Mouse (Mus musculus) kidney, postnatal 14 days (tissue): Measurements from ENCODE around the gene Fam214a.

ENCODE experiments used
- DNase-seq: peaks from one replicate; pipeline ENCODE4 v3.0.0; 2022; ENCODE audit warnings: mixed read lengths

Gene Fam214a

DNA sequence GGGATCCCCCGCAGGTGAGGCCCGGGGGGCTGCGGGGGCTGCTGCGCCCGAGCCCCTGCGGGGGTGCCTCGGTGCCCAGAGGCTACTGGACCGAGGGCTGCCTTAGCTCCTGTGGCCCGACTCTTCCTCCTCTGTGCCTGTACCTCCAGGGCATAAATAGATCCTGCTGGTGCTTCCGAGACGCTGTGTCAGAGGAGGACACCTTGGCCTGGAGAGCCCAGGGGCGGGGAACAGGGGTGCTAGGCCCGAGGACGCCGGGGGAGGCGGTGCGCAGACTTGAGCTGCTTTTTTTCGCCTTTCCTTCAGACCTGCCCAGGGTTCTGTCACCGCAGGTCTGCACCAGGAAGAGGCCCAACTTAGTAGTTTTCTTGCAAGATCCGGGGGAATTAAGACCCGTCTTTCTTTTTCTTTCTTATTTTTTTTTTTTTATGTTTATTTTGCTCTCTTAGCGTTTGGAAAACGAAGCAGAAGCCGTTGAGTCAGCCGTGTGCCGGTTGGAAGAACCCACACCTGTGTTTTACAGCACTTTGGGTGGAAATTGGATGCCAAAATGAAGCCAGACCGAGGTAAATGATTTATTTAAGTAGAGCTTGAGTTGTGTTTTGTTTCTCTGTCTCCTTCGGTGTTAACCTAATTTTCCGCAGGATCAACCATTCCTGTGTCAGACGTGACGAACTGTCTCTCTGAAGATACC, 728 bp downstream of the Fam214a start:
- DNase-seq: peak; percentile 80

DNA sequence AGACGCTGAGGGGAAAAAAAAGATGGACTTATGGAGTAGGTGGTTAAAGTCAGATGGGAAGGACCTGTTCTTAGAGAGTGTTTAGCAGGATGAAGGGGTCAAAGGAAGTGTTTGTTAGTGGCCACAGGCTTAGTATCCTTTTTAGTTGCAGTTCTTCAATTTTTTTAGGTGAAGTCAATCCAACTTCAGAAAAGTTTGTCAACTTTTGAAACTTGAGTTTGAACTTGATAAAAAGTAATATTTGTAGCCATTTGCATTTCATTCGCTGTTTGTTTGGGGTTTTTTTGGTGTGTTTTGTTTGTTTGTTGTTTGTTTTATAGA, 1.2 kb downstream of the Fam214a start:
- no peak for DNase-seq

DNA sequence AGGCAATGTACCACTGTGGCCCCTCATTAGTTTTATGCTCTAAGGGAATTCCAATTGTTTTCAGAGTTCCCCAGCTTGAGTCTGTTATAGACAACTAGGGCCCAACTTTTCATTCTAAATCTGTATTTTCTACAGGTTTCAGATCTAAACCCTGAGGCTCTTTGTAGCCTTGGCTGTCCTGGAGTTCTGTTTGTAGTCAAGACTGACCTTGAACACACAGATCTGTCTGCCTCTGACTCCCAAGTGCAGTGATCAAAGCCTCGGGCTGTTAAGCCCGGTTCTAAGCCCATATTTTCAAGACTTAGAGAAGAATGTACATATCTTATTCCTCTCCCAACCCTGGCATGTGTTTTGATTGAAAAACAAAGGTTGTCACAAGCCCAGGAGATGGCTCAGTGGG, 1.7 kb downstream of the Fam214a start:
- no peak for DNase-seq

DNA sequence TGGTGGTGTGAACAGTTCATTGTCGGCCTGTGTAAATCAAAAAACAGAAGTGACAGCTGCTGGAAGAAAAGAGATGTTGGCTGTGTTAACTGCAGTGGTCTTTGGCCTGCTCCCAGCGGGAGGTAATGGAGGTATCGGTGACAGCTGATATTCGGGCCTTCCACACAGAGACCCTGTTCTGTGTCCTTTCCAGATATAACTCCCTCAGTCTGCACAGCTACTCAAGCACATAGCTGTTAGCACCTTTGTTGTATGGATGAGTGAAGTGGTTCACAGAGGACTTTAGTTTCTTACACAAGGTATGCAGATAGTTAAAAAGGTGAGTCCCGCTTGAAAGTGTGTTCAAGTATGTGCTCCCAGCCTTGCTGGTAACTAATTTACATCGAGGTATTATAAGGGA, 7.9 kb downstream of the Fam214a start:
- DNase-seq: no peak

DNA sequence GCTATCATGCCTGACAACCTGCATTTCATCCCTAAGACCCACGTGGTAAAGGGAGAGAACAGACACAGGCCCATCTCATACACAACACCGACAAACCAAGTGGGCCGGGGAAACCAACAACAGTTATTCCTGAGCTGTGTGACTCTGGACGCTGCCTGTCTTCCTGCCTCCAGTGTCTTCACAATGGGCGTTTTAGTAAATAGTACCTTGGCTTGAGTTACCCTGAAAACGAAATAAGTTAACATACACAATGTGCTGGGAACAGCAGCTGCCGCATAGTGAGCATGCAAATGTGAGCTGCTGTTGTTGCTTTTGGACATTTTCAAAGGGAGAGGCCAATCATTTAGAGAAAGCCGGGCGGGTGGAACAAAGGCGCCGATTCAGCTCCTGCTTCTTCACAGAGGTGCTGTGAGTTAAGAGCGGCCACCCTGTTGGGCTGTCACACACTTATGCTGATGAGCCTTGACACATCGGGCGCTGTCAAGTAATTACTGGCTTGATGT, 8.4 kb downstream of the Fam214a start:
- DNase-seq: no peak

DNA sequence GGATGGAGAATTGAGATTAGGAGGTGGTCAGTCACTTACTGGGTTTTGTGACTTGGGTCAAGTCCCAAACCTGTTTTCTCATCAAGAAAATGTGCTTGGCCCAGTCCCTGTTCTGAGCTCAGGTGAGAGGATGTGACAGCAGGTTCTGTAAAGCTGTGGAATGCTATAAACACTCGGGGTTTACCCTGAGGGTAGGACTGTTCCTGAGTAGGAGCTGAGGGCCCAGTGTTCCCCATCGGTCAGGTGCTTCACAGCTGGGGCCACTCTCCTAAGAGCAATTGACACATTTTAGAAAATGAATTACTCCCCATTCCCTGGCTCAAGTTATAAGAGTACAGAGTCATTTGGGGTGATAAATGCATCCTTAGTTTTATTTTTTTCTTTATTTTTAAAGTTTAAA, 11.3 kb downstream of the Fam214a start:
- no peak for DNase-seq

DNA sequence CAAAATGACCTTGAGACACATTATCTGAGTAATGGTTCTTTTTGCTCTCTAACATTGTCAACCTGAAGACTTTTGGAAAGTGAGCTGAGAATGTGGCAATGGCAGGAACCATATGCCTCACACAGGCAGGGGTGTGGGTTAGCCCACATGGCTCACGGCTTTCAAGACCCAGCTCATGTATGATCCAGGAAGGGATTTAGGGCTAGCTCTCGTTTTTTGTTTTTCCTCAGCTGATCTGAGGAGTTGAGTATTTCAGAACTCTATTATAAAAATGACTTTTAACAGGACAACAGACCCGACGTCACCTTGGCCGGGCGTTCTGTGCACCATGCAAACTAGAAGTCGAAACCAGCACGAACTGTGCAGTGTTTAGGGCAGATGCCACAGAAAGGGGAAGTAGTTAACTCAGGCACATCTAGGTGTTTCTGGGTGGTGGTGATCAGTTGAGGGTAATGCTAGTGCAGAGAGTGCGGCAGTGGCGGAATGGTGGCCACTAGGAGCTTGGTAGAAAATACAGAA, 12.2 kb downstream of the Fam214a start:
- DNase-seq: no peak

DNA sequence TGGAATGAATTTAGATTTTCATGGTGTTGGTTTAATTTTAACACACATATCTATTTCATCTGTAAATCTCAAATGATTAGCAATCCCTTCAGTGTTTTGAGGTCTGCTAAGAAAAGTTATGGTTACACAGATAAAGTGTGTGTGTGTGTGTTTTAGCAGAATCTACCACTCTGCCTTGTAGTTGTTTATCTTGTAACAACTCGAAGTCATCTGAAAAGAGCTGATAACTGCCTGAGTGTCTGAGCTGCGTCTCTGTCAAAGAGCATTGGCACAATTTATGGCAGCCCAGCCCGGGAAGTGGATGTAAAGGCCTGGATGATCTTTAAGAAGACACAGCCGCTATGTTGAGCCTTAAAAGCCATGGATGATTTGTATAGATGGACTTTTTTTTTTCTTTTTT, 13.5 kb downstream of the Fam214a start:
- DNase-seq: no peak

DNA sequence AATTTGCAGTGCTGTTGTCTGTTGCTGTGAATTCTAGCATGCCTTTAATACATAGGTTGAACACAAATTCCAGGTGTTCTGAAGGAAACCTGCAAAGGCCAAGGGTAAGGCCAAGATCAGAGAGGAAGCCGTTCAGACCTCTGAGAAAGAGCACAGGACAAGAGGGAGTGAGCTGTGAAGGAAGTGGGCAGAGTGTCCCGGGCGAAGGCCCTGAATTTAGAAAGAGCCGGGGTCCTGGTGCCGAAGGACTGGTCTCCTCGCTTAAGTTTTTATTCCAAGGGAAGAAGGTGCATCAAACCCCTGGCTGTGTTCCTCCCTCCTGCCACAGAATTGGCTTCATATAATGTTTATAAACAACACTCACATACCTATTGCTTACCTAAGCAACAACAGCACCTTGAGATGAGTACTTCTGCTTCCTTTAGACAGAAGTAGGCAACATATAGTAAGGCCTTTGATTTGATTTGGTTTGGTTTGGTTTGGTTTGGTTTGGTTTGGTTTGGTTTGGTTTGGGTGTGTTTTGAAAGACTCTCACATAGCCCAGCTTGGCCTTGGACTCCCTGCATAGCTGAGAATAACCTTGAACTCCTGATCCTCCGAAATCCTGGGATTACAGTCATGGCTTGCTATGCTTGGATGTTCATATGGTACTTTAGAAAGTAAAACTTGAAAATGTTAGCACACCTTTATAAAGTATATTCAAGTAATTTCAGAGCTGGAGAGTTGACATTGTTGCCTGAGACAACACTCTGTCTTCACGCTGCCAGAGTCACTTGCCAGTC, 16.2 kb downstream of the Fam214a start:
- DNase-seq: no peak

DNA sequence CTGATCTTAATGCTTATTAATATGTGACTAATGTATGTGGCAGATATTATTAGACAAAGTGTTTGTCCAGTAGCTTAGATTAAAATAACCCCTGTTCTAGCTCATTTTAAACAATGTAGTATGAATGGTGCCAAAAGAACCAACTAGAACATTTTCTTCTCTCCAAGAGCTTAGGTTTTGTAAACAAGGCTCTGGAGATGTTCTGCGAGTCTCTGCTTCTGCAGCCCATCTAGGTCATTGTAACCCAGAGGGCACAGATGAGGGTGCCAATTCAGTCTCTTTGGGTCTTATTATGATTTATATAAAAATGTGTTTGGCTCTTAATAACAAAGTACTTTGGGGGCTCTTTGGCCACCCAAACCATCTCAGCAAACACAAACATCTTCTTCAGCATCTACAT, 17.9 kb downstream of the Fam214a start:
- DNase-seq: no peak

DNA sequence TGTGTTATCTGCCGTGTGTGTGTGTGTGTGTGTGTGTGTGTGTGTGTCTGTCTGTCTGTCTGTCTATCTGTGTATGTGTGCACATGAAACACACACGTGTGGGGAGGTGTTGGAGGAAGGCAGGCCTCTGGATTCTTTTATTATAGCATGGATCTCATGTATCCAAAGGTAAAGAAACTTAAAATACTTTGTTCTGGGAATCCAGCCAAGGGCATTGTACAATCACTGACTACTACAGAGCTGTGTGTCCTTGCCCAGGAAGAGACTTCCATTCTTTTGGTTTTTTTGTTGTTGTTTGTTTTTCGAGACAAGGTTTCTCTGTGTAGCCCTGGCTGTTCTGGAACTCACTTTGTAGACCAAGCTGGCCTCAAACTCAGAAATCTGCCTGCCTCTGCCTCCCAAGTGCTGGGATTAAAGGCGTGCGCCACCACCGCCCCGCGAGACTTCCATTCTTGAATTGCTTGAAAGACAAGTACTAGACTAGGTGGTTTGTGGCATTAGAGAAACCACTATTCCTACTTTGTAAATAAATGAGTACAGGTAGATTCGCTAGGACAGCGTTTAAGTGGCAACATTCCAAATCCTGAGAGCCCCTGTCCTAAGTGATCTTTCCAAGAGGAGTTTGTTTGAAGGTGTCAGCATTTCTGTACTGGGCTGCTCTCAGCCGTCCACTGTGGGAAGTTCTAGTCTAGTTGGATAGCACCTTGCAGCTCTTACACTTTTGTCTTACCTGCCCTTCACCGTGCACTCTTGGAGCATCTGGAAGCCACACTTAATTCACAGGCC, 18.7 kb downstream of the Fam214a start:
- peak; percentile 50 for DNase-seq

DNA sequence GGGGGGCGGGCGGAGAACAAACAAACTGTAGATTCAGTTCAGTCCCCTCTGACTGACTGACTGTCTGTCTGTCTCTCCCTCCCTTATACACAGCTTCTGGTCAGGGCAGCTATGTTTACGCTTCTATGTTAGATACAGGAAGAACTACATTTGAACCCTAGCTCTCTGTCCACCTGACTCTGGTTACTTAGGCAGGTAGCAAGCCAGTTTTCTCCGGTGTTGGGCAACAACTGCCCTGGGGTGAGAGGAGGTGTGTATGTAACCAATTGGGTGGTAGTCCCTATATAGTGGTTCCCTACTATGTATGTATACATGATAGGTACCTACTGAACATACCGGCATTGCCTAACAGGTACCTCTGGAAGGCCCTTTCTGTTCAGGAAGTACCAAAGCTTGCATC, 20.1 kb downstream of the Fam214a start:
- DNase-seq: no peak

DNA sequence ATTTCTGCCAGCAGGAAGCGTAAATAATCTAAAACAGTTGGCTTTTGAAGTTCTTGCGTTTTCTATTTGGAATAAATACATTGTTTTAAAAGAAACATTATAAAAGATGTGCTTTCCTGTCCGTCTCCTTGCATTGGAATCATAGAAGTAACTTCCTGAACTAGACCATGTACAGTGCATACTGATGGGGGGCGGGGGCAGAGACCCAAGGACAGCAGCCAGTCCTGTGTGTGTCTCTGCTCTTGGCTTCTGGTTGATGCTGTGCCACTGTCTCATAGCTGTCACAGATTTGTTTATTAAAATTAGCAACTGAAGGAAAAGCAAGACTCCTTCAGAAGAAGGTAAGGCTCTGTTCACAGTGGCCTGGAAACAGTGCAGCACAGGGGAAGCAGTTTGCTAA, 20.5 kb downstream of the Fam214a start:
- no peak for DNase-seq

DNA sequence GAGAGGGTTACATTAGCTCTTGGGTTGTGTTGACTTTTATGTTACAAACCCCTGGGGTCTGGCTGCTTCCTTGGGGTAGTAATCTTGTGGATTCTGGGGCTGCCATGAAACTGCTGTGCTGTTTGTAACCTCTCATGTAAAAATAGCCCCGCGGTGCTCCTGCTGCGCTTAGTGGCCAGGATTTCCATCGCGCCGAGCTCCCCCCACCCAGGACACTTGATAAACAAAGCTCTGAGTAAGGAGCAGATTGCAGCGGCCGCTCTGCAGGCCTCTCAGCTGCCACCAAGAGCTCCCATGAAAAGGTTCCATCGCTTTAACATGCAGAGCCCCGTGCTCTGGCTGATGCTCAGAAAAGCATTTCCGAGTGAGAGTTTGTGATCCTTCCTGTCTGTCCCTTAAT, 22.1 kb downstream of the Fam214a start:
- DNase-seq: peak; percentile 32

DNA sequence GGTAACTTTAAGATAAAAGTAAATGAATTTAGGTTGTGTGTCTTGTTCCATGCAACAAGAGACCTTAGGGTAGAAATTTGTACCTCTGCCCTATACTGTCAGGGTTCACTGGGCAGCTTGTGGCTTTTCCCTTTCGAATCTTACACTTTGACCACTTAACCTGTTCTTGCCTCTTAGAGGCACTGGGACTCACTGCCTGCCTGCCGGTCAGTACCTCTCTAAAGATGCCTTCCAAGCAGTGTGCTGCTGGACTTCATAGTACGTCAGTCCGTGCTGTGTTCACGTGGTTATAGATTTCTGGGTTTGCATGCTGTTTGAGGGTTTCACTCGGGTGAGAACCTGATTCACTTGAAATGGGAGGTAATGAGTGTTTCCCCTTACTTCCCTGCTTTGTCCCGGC, 22.7 kb downstream of the Fam214a start:
- peak; percentile 64 for DNase-seq

DNA sequence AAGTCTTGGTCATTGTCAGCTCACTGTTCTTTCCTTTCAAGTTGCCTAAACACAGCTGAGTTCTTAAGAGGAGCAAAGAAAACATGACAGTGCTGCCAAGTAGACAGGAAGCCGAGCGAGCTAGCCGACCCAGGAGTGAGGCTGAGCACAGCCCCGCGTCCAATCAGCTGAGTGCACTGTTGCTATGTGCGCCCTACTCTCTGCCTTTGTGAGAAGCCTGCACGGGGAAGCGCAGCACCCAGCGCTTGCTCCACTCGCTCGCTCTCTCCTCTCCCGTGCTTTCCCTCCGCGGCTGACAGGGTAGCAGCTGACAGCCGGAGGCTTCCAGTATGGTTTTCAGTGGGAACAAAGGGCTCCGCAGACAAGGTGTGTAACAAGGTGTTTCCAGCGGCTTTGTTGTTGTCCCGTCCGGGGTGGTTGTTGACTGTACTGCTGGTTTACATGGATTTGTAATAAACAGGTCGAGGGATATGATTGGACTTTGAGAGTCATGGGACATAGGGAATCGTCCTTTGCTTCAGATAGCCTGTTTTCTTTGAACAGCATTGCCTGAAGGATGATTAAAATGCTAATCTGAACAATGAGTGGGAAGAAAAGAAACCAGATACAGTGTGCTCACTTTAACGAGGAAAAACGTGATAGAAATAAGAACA, 23.4 kb downstream of the Fam214a start:
- DNase-seq: peak; percentile 93

DNA sequence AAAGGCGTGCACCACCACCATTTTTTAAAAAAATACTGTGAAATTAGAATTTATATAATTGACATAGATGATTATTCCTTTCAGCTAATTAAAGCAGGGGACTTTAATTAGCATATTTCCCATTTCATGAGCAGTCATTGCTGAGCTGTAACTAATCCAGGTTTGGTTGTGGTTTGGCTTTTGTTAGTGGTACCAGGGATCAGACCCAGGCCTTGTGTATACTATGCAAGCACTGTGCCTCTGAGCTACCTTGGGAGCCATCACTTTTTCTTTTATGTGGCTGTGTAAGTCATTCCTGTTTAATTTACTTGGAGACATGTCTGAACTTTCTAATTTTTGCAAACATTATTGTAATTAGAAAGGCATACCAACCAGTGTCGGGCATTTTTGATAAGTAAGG, 24.6 kb downstream of the Fam214a start:
- DNase-seq: no peak

DNA sequence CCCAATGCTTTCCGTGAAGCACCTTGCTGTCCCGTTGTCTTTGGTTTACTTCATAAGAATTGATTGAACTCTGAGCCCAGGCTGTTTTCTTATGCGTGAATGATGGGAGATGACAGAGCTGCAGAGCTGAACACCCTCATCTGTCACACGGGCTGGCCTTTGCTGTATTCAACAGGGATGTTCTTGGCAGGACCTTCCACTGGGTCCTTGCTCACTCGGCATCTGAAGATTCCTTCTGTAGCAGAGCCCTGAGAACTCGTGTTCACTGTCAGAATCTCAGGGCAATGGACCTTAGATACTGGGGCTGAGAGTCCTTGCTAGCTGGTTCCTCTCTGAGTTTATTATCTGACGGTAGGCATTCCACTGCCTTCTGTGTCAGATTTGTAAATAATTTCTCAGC, 25.3 kb downstream of the Fam214a start:
- peak; percentile 39 for DNase-seq

DNA sequence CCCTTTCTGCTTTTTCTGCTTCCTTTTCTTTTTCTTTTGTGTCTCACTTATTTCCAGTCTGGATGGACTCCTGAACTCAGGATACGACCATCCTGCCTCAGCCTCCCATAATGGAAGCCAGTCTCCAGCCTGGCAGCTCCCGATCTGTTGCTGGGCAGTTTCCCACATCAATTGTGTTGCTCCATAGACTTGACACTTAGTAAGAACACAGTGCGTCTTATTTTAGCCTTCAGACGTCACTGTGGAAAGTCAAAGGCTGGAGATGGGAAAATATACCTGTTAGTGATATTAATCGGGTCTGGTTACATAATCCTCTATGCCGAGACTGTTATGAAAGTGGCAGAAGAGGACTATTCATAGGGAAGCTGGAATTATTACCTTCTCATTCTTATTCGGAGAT, 26.2 kb downstream of the Fam214a start:
- DNase-seq: no peak

DNA sequence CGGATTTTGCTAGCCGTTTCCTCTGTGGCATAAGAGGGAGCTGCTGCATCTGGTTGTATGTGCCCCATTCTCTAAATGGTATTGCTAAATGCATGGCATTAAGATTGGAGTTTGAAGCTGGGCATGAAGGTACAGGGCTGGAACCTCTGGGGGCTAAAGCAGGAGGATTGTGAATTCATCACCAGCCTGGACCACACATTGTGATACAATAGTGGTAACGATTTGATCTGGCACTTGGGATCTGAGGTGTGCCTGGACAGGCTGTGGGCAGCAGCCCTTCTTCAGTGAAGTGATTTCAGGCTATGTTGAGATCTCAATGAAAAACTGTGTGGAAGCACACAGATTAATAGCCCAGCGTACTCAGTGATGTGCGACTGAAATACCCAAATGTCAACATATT, 26.7 kb downstream of the Fam214a start:
- DNase-seq: no peak

DNA sequence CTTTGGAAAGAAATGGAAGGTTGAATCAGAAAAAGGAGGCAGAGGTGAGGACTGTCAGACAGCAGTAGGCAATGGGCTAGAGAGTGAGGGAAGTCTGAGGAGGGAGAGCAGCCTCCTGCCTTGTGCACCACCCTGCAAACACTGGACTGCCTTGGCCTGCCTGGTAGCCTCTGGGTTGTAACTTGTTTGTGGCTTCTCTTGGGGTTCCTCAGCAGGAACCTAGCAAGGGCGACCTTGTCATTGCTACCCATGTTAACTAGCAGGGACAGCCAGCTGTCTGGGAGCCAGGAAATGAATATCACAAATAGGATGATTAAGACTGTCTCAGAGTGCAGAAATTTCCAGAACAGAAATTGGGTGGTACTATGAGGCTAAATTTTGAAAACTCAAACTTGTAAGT, 27.2 kb downstream of the Fam214a start:
- no peak for DNase-seq

DNA sequence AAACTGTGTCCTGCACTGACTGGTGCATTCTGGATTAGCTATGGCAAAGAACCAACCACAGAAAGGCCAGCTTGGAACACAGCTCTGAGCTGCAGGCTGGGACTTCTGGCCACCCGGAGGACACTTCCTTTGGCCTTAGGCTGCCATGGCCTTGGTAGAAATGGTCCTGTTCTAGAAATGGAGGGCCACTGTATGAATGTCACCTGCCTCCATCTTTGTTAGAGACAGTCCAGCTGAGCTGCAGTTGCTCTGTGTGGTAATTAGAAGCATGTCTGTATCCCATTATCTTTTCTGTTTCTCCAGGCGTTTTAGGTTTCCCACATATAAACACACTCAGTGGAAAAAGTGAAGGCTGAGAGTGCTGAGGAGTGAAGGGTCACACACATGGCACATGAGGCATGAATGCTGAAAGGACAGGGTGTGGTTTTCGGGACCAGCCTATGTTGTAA, 29.0 kb downstream of the Fam214a start:
- DNase-seq: no peak

DNA sequence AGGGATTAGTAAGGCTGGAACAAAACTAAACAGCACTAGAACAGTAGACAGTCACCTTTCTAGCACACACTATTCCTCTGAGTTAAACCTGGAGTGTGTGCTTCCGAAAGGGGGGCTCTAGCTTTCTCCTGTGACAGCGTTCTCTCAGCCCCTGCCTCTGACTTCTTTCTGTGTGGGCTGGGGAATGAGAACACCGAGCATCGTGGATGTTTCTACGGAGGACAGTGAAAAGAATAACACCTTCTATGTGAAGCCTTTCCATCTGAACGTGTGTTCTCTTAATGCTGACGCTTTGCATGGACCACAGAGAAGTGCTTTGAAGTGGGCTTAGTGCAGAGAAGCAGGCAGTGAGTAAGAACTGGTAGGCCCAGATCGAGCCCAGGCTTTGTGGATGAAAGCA, 29.5 kb downstream of the Fam214a start:
- DNase-seq: no peak
